Mouse (Mus musculus) monocyte, adult 2 months (primary cell): ENCODE measurements around the gene Timd4.

ENCODE experiments used
- DNase-seq, 2 experiments: peaks; one replicate each; pipeline ENCODE4 v3.0.0; 2022; ENCODE audit warnings: low spot score in 2 of 2, low read depth in 1 of 2

Timd4 gene

GRCm38 (mm10) chr11:46810511-46810910 lies at the start of gene Timd4:
Gene Timd4 (plus strand): TSS chr11:46810800.
- no peak for DNase-seq

GRCm38 (mm10) chr11:46776879-46777278 lies 33.7 kb upstream of the Timd4 start:
- no peak for DNase-seq

GRCm38 (mm10) chr11:46779811-46780210 lies 30.8 kb upstream of the Timd4 start:
- no peak for DNase-seq

- no peak for DNase-seq
Observed at GRCm38 (mm10) chr11:46804440-46804839, 6.2 kb upstream of the Timd4 start.

GRCm38 (mm10) chr11:46817692-46818091 lies 7.1 kb downstream of the Timd4 start:
- no peak for DNase-seq

- DNase-seq, result no peak
Observed at GRCm38 (mm10) chr11:46819930-46820329, 9.3 kb downstream of the Timd4 start.

GRCm38 (mm10) chr11:46830348-46830747 lies 19.7 kb downstream of the Timd4 start:
- DNase-seq, result no peak

- no peak for DNase-seq
Observed at GRCm38 (mm10) chr11:46835080-46835479, 24.5 kb downstream of the Timd4 start.

GRCm38 (mm10) chr11:46842015-46842726 lies 31.6 kb downstream of the Timd4 start:
- no peak for DNase-seq

GRCm38 (mm10) chr11:46846661-46847060 lies 36.1 kb downstream of the Timd4 start:
- no peak for DNase-seq

- no peak for DNase-seq
Observed at GRCm38 (mm10) chr11:46847827-46848220, 37.2 kb downstream of the Timd4 start.

- no peak for DNase-seq
Observed at GRCm38 (mm10) chr11:46848221-46848971, 37.8 kb downstream of the Timd4 start.

GRCm38 (mm10) chr11:46864809-46865208 lies 54.2 kb downstream of the Timd4 start:
- DNase-seq, result no peak

GRCm38 (mm10) chr11:46868594-46868993 lies 58.0 kb downstream of the Timd4 start:
- DNase-seq, result no peak

- no peak for DNase-seq
Observed at GRCm38 (mm10) chr11:46875774-46876173, 65.2 kb downstream of the Timd4 start.

- no peak for DNase-seq
Observed at GRCm38 (mm10) chr11:46882456-46882855, 71.9 kb downstream of the Timd4 start.

- no peak for DNase-seq
Observed at GRCm38 (mm10) chr11:46889093-46889492, 78.5 kb downstream of the Timd4 start.
